Mouse (Mus musculus) limb, embryonic 13.5 days (tissue): Measurements from ENCODE around the gene 1700037H04Rik. TPM values are rescaled to one million over a fixed set of nuclear protein-coding genes. Genes with fewer than 3 reads are reported as not detected.

Source experiments
- ATAC-seq: fragments of 200-750 bp; cut with Nextera tagmentation; 2 replicates; pipeline ENCODE4 v1.8.0; 2017; ENCODE audit warnings: low read depth, moderate number of reproducible peaks, moderate TSS enrichment; ENCODE audit not compliant: low FRiP score
- H3K27ac ChIP-seq: fragments of 300-500 bp; sonication (generic); 2 replicates; pipeline ENCODE4 v1.5.1; 2015; ENCODE audit warnings: inconsistent platforms, mild to moderate bottlenecking, moderate library complexity
- H3K27me3 ChIP-seq: fragments of 300-500 bp; sonication (generic); 2 replicates; pipeline ENCODE4 v1.6.1; 2015; ENCODE audit warnings: mild to moderate bottlenecking, inconsistent platforms
- H3K36me3 ChIP-seq: fragments of 300-500 bp; sonication (generic); 2 replicates; pipeline ENCODE4 v1.6.1; 2015; ENCODE audit warnings: inconsistent platforms, mild to moderate bottlenecking, moderate library complexity
- H3K4me1 ChIP-seq: fragments of 300-500 bp; sonication (generic); 2 replicates; pipeline ENCODE4 v1.6.1; 2015; ENCODE audit warnings: inconsistent platforms
- H3K4me2 ChIP-seq: fragments of 300-500 bp; sonication (generic); replicated peaks from 2 replicates; pipeline ENCODE4 v1.6.1; 2015; ENCODE audit warnings: inconsistent platforms, mild to moderate bottlenecking, moderate library complexity
- H3K4me3 ChIP-seq: fragments of 300-500 bp; sonication (generic); 2 replicates; pipeline ENCODE4 v1.5.1; 2015; ENCODE audit warnings: moderate library complexity, mild to moderate bottlenecking, inconsistent platforms
- H3K9ac ChIP-seq: fragments of 300-500 bp; sonication (generic); 2 replicates; pipeline ENCODE4 v1.6.1; 2015; ENCODE audit warnings: mild to moderate bottlenecking, inconsistent platforms
- H3K9me3 ChIP-seq: fragments of 300-500 bp; sonication (generic); 2 replicates; pipeline ENCODE4 v1.6.1; 2016; ENCODE audit warnings: inconsistent platforms
- WGBS: fragments of 180-500 bp; shearing (Covaris S2); methylation state at CpG from one replicate; pipeline ENCODE4 v1.1.7; 2015; 5-methylcytosine and 5-hydroxymethylcytosine counted together
- polyA plus RNA-seq: library from polyadenylated mRNA; unstranded; fragments of >200 nt; fragmentation: Nextera tagmentation; extraction: Ambion mirVana; gene quantifications from 2 replicates; pipeline ENCODE4 v1.2.1, GENCODE M21; 2015

The 1700037H04Rik gene
- polyA plus RNA-seq, 1 experiment from 2014 or later = 56.0 TPM

- ATAC-seq = peak; percentile 13; the same call in 1 of the 2 replicates
- H3K4me3 ChIP-seq = no peak overlapping the region
- 0 out of 2 replicates have a peak overlapping the region, but pooled peaks have one; percentile 5 for H3K9ac ChIP-seq
- peaks cover 53% of the 10 kb centered on the region for H3K36me3 ChIP-seq
- H3K4me2 ChIP-seq = no peak overlapping the region
- peaks cover 43% of the 10 kb centered on the region for H3K4me1 ChIP-seq
- no peaks in the 10 kb centered on the region for H3K9me3 ChIP-seq
- 34% methylated on average over 10 of the region's 10 CpGs for WGBS
- H3K27me3 ChIP-seq = no peaks in the 10 kb centered on the region
- H3K27ac ChIP-seq = no peak overlapping the region; the same call in 1 of the 2 replicates
Measured at GRCm38 (mm10) chr2:131190344-131191004, 30.6 kb upstream of the 1700037H04Rik start.

GRCm38 (mm10) chr2:131189521-131190309 is 29.8 kb upstream of the 1700037H04Rik start:
- no peak overlapping the region for H3K4me3 ChIP-seq
- H3K9ac ChIP-seq = 0 out of 2 replicates have a peak overlapping the region, but pooled peaks have one; percentile 5
- no peaks in the 10 kb centered on the region for H3K9me3 ChIP-seq
- H3K27ac ChIP-seq = peak overlapping the region; percentile 29; the same call in 1 of the 2 replicates
- H3K4me1 ChIP-seq = peaks cover 43% of the 10 kb centered on the region
- no peak overlapping the region for H3K4me2 ChIP-seq
- WGBS = 46% methylated on average over 5 of the region's 5 CpGs
- peaks cover 45% of the 10 kb centered on the region for H3K36me3 ChIP-seq
- H3K27me3 ChIP-seq = no peaks in the 10 kb centered on the region
- no peak; the same call in 1 of the 2 replicates for ATAC-seq

GRCm38 (mm10) chr2:131188311-131188710 is 28.4 kb upstream of the 1700037H04Rik start:
- Histone ChIP-seq H3K4me3 (no peak overlapping the region; the same call in 1 of the 2 replicates), H3K9me3 (no peaks in the 10 kb centered on the region), H3K27ac (no peak overlapping the region), H3K4me1 (peaks cover 43% of the 10 kb centered on the region), H3K9ac (no peak overlapping the region), H3K36me3 (peaks cover 31% of the 10 kb centered on the region), H3K4me2 (peak overlapping the region; percentile 92), H3K27me3 (no peaks in the 10 kb centered on the region)
- ATAC-seq = no peak
- WGBS = 95% methylated on average over 5 of the region's 5 CpGs

GRCm38 (mm10) chr2:131187602-131187922 is 27.7 kb upstream of the 1700037H04Rik start:
- Histone ChIP-seq H3K36me3 (peaks cover 24% of the 10 kb centered on the region), H3K4me2 (peak overlapping the region; percentile 92), H3K9ac (peak overlapping the region; percentile 81), H3K4me1 (peaks cover 43% of the 10 kb centered on the region), H3K9me3 (no peaks in the 10 kb centered on the region), H3K27ac (peak overlapping the region; percentile 77; the same call in 1 of the 2 replicates), H3K4me3 (peak overlapping the region; percentile 71), H3K27me3 (no peaks in the 10 kb centered on the region)
- no peak for ATAC-seq
- 15% methylated on average over 3 of the region's 3 CpGs for WGBS

GRCm38 (mm10) chr2:131186771-131187601 is 27.1 kb upstream of the 1700037H04Rik start, which contains the start of the genes Cdc25b and Spef1:
Gene Cdc25b (plus strand): TSS chr2:131186949.
Gene Spef1 (minus strand): TSS chr2:131187282.
- Histone ChIP-seq H3K27ac (peak within 1 kb of the TSS; percentile 77), H3K9ac (peak within 1 kb of the TSS; percentile 81), H3K4me2 (peak within 1 kb of the TSS; percentile 92), H3K4me1 (peaks cover 43% of the 10 kb centered on the region), H3K9me3 (no peaks in the 10 kb centered on the region), H3K36me3 (peaks cover 20% of the 10 kb centered on the region), H3K4me3 (peak within 1 kb of the TSS; percentile 71), H3K27me3 (no peaks in the 10 kb centered on the region)
- under 1% methylated on average over 43 of the region's 43 CpGs for WGBS
- ATAC-seq = peak; percentile 91

GRCm38 (mm10) chr2:131186343-131186742 is 26.5 kb upstream of the 1700037H04Rik start:
- Histone ChIP-seq H3K36me3 (peaks cover 14% of the 10 kb centered on the region), H3K27me3 (no peaks in the 10 kb centered on the region), H3K4me2 (peak overlapping the region; percentile 92), H3K9me3 (no peaks in the 10 kb centered on the region), H3K4me1 (peaks cover 43% of the 10 kb centered on the region), H3K9ac (peak overlapping the region; percentile 81), H3K27ac (peak overlapping the region; percentile 16; the same call in 1 of the 2 replicates), H3K4me3 (peak overlapping the region; percentile 71)
- ATAC-seq = no peak; the same call in 1 of the 2 replicates
- 2% methylated on average over 14 of the region's 14 CpGs for WGBS

- no peaks in the 10 kb centered on the region for H3K27me3 ChIP-seq
- WGBS = 2% methylated on average over 50 of the region's 57 CpGs
- H3K4me1 ChIP-seq = peaks cover 38% of the 10 kb centered on the region
- H3K4me3 ChIP-seq = peak within 1 kb of the TSS; percentile 88
- no peaks in the 10 kb centered on the region for H3K9me3 ChIP-seq
- peak within 1 kb of the TSS; percentile 85 for H3K27ac ChIP-seq
- ATAC-seq = peak; percentile 85
- H3K4me2 ChIP-seq = peak within 1 kb of the TSS; percentile 99
- peaks cover 24% of the 10 kb centered on the region for H3K36me3 ChIP-seq
- peak within 1 kb of the TSS; percentile 94 for H3K9ac ChIP-seq
Measured at GRCm38 (mm10) chr2:131179990-131180587, 20.2 kb upstream of the 1700037H04Rik start, which contains the start of gene Cenpb. Gene Cenpb (minus strand): TSS chr2:131180067.

- no peaks in the 10 kb centered on the region for H3K9me3 ChIP-seq
- H3K36me3 ChIP-seq = peaks cover 24% of the 10 kb centered on the region
- H3K27ac ChIP-seq = peak overlapping the region; percentile 85
- H3K27me3 ChIP-seq = no peaks in the 10 kb centered on the region
- peaks cover 44% of the 10 kb centered on the region for H3K4me1 ChIP-seq
- under 1% methylated on average over 67 of the region's 67 CpGs for WGBS
- H3K4me2 ChIP-seq = peak overlapping the region; percentile 99
- H3K4me3 ChIP-seq = peak overlapping the region; percentile 88
- ATAC-seq = peak; percentile 59
- peak overlapping the region; percentile 94 for H3K9ac ChIP-seq
Measured at GRCm38 (mm10) chr2:131179246-131179886, 19.5 kb upstream of the 1700037H04Rik start.

- peak; percentile 2; the same call in 1 of the 2 replicates for ATAC-seq
- Histone ChIP-seq H3K4me1 (peaks cover 47% of the 10 kb centered on the region), H3K4me3 (peak overlapping the region; percentile 88), H3K27me3 (peaks cover 5% of the 10 kb centered on the region), H3K9ac (peak overlapping the region; percentile 94), H3K9me3 (no peaks in the 10 kb centered on the region), H3K4me2 (peak overlapping the region; percentile 99), H3K27ac (no peak overlapping the region), H3K36me3 (peaks cover 24% of the 10 kb centered on the region)
- WGBS = 36% methylated on average over 26 of the region's 26 CpGs
Measured at GRCm38 (mm10) chr2:131178828-131179245, 19.0 kb upstream of the 1700037H04Rik start.

GRCm38 (mm10) chr2:131177932-131178331 is 18.1 kb upstream of the 1700037H04Rik start:
- peaks cover 14% of the 10 kb centered on the region for H3K27me3 ChIP-seq
- peak overlapping the region; percentile 94 for H3K9ac ChIP-seq
- H3K9me3 ChIP-seq = no peaks in the 10 kb centered on the region
- no peak for ATAC-seq
- H3K4me1 ChIP-seq = peaks cover 47% of the 10 kb centered on the region
- peak overlapping the region; percentile 99 for H3K4me2 ChIP-seq
- H3K27ac ChIP-seq = no peak overlapping the region
- 92% methylated on average over 9 of the region's 9 CpGs for WGBS
- H3K4me3 ChIP-seq = peak overlapping the region; percentile 88
- H3K36me3 ChIP-seq = peaks cover 24% of the 10 kb centered on the region
